Mouse (Mus musculus) liver, embryonic 16.5 days (tissue): Measurements from ENCODE around the gene Fbxl5. TPM values are rescaled to one million over a fixed set of nuclear protein-coding genes. Genes with fewer than 3 reads are reported as not detected.

Experiments
- ATAC-seq: fragments of 200-750 bp; cut with Nextera tagmentation; 2 replicates; pipeline ENCODE4 v1.8.0; 2017; ENCODE audit warnings: low read depth, mild to moderate bottlenecking, moderate number of reproducible peaks, moderate library complexity
- H3K27ac ChIP-seq: fragments of 300-500 bp; sonication (generic); 2 replicates; pipeline ENCODE4 v1.5.1; 2014; ENCODE audit warnings: mild to moderate bottlenecking, low read length
- H3K27me3 ChIP-seq: fragments of 300-500 bp; sonication (generic); 2 replicates; pipeline ENCODE4 v1.6.1; 2014; ENCODE audit warnings: low read depth, low read length, mixed read lengths; ENCODE audit not compliant: control insufficient read depth, insufficient read depth
- H3K36me3 ChIP-seq: fragments of 300-500 bp; sonication (generic); 2 replicates; pipeline ENCODE4 v1.6.1; 2014; ENCODE audit warnings: mild to moderate bottlenecking; ENCODE audit not compliant: control insufficient read depth, insufficient read depth
- H3K4me1 ChIP-seq: fragments of 300-500 bp; sonication (generic); 2 replicates; pipeline ENCODE4 v1.6.1; 2014; ENCODE audit warnings: low read depth, low read length, mixed read lengths; ENCODE audit not compliant: control insufficient read depth
- H3K4me2 ChIP-seq: fragments of 300-500 bp; sonication (generic); 2 replicates; pipeline ENCODE4 v1.6.1; 2014; ENCODE audit warnings: low read depth, low read length, mixed read lengths
- H3K4me3 ChIP-seq: fragments of 300-500 bp; sonication (generic); 2 replicates; pipeline ENCODE4 v1.5.1; 2014; ENCODE audit warnings: low read depth, mild to moderate bottlenecking, low read length
- H3K9ac ChIP-seq: fragments of 300-500 bp; sonication (generic); 2 replicates; pipeline ENCODE4 v1.6.1; 2014; ENCODE audit warnings: low read depth, low read length
- H3K9me3 ChIP-seq: fragments of 300-500 bp; sonication (generic); replicated peaks from 2 replicates; pipeline ENCODE4 v1.6.1; 2016; ENCODE audit warnings: low read length; ENCODE audit not compliant: control insufficient read depth
- WGBS: fragments of 180-500 bp; shearing (Covaris S2); extraction: QIAGEN DNeasy Blood & Tissue Kit; methylation state at CpG from one replicate; pipeline ENCODE4 v1.1.7; 2014; ENCODE audit not compliant: insufficient replicate concordance; 5-methylcytosine and 5-hydroxymethylcytosine counted together
- polyA plus RNA-seq: library from polyadenylated mRNA; unstranded; fragments of >200 nt; fragmentation: Nextera tagmentation; extraction: Ambion mirVana; gene quantifications from 2 replicates; pipeline ENCODE4 v1.2.1, GENCODE M21; 2015

The Fbxl5 gene
- 20.9 and 21.2 TPM in 2 replicates for polyA plus RNA-seq

DNA sequence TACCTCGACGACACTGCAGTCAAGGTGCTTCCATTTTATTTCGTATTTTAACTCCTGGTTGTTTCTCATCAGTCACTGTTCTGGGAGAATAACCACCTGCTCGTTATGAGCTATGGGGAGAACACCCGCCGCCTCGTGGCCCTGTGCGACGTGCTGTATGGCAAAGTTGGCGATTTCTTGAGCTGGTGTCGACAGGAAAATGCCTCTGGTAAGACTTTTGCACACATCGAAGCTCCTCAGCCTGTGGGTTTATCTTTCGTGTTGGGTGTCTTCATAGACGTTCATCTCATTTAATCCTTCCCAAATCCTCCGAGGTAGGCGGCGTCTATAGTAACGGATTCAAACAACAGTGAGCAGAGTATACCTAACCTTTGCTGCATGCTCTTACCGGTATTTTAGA is at the start of gene Fbxl5:
Gene Fbxl5 (minus strand): TSS at position 101 of the 400 bp plus-strand sequence.
- H3K4me3 ChIP-seq = no peak within 1 kb of the TSS
- no peaks in the 10 kb centered on the region; the same call in 1 of the 2 replicates for H3K4me1 ChIP-seq
- no peak for ATAC-seq
- no peak within 1 kb of the TSS for H3K9ac ChIP-seq
- H3K9me3 ChIP-seq = no peaks in the 10 kb centered on the region
- no peak within 1 kb of the TSS for H3K27ac ChIP-seq
- H3K4me2 ChIP-seq = no peak within 1 kb of the TSS
- H3K36me3 ChIP-seq = no peaks in the 10 kb centered on the region
- WGBS = 78% methylated on average over 19 of the region's 19 CpGs
- H3K27me3 ChIP-seq = no peaks in the 10 kb centered on the region

DNA sequence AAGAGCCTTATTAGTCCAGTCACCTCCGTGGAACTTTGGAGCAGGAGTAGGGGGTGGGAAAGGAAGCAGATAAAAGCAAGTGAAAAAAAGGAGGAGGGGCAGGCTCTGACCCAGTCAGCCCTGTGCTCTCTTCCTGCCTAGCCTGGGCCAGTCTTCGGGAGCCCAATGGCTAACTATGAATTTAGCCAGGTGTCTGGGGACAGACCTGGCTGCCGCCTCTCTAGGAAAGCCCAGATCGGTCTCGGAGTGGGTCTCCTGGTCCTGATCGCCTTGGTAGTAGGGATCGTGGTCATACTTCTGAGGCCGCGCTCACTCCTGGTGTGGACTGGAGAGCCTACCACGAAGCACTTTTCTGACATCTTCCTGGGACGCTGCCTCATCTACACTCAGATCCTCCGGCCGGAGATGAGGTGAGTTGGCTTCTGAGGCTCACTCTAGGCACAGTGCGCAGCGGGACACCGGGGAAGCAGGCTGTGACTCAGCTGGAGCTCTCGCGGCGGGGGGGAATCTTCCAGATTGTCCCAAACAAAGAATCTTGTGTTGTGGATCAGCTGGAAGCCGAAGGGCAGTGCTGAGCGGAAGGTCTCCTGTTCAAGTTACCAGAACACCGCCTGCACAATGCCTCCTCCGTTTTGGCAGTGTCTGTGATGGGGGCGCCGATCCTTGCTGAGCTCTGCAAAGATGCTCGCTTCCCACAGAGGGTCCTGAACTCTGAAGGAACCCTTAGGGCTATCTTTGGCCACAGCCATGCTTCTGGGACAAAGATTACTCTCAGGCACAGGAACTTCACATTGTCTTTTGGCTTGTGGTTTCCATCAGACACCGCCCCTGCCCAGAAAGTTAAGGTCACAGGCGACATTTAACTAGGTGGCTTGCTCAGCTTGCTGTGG is 47.5 kb upstream of the Fbxl5 start:
- peak; percentile 65 for ATAC-seq
- 2% methylated on average over 28 of the region's 28 CpGs for WGBS
- H3K4me3 ChIP-seq = peak overlapping the region; percentile 43
- H3K27ac ChIP-seq = peak overlapping the region; percentile 52; the same call in 1 of the 2 replicates
- H3K36me3 ChIP-seq = no peaks in the 10 kb centered on the region
- no peaks in the 10 kb centered on the region for H3K27me3 ChIP-seq
- peak overlapping the region; percentile 60 for H3K4me2 ChIP-seq
- H3K9ac ChIP-seq = peak overlapping the region; percentile 30; the same call in 1 of the 2 replicates
- no peaks in the 10 kb centered on the region; the same call in 1 of the 2 replicates for H3K4me1 ChIP-seq
- H3K9me3 ChIP-seq = no peaks in the 10 kb centered on the region

DNA sequence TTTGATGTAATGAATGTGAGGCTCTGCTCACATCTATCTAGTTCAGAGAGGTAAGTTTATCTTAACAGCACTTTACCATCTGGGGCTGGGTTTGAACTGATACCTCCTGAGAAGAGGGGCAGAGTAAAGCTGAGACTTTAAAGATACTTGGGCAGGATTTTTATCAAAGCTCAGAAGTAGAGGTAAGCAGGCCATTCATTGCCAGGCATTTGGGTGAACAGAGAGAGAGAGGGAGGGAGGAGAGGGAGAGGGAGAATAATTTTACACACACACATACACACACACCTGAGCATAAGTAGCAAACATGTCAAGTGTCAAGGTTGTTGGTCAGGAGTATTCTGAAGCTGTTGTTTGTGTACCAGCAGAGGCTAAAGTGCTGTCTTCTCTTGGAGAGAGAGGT is 46.8 kb upstream of the Fbxl5 start, which contains the start of gene Cd38:
Gene Cd38 (plus strand): TSS at position 301 of the 400 bp plus-strand sequence.
- H3K4me3 ChIP-seq = peak within 1 kb of the TSS; percentile 43
- H3K9ac ChIP-seq = peak within 1 kb of the TSS; percentile 30; the same call in 1 of the 2 replicates
- no peaks in the 10 kb centered on the region; the same call in 1 of the 2 replicates for H3K4me1 ChIP-seq
- no peaks in the 10 kb centered on the region for H3K9me3 ChIP-seq
- H3K27ac ChIP-seq = peak within 1 kb of the TSS; percentile 52; the same call in 1 of the 2 replicates
- H3K27me3 ChIP-seq = no peaks in the 10 kb centered on the region
- peak within 1 kb of the TSS; percentile 60 for H3K4me2 ChIP-seq
- no peak for ATAC-seq
- H3K36me3 ChIP-seq = no peaks in the 10 kb centered on the region

DNA sequence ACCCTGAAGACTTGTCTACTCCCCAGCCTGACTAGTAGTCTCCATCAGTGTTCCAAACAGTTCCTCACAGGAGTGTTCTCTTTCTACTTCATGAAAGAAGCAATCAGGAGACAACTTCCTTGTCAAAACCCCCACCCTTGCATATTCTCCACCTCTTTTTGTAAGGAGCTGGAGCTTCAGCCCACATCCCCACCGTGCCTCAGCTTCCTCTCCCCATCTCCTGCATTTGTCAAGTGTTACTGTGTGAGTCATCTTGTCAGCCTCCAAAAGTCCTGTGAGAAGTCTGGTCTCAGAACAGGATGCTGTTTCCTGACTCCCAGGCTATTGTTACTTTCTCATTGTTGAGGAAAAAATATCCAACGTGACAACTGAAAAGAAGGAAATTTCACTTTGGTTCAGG is 43.9 kb upstream of the Fbxl5 start:
- Histone ChIP-seq H3K27ac (no peak overlapping the region), H3K4me1 (no peaks in the 10 kb centered on the region; the same call in 1 of the 2 replicates), H3K9me3 (no peaks in the 10 kb centered on the region), H3K9ac (no peak overlapping the region), H3K36me3 (no peaks in the 10 kb centered on the region), H3K4me2 (no peak overlapping the region), H3K4me3 (no peak overlapping the region), H3K27me3 (no peaks in the 10 kb centered on the region)
- no peak for ATAC-seq
- WGBS = 39% methylated on average over 2 of the region's 2 CpGs

DNA sequence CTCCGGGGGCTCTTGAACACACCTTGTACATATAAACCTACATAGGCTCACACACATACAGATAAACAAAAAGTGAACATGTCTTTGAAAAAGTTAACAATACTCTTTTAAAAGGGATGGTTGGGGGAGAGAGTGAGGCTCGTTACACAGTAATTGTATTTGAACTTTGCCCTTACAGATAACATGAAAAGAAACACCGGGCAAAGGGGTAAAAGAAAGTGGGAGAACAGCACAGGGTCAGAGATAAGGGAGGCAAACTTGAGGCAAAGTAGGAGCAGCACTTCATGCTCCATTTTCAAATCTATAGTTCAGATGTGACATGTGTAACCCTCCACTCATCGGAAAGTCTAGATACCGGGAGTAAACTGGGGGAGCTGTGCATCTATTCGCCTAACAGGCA is 42.2 kb upstream of the Fbxl5 start:
- Histone ChIP-seq H3K4me1 (no peaks in the 10 kb centered on the region; the same call in 1 of the 2 replicates), H3K27me3 (no peaks in the 10 kb centered on the region), H3K4me3 (no peak overlapping the region), H3K9me3 (no peaks in the 10 kb centered on the region), H3K4me2 (no peak overlapping the region), H3K9ac (no peak overlapping the region), H3K27ac (no peak overlapping the region), H3K36me3 (no peaks in the 10 kb centered on the region)
- no peak for ATAC-seq
- whole genome bisulfite sequencing = 46% methylated on average over 6 of the region's 6 CpGs

DNA sequence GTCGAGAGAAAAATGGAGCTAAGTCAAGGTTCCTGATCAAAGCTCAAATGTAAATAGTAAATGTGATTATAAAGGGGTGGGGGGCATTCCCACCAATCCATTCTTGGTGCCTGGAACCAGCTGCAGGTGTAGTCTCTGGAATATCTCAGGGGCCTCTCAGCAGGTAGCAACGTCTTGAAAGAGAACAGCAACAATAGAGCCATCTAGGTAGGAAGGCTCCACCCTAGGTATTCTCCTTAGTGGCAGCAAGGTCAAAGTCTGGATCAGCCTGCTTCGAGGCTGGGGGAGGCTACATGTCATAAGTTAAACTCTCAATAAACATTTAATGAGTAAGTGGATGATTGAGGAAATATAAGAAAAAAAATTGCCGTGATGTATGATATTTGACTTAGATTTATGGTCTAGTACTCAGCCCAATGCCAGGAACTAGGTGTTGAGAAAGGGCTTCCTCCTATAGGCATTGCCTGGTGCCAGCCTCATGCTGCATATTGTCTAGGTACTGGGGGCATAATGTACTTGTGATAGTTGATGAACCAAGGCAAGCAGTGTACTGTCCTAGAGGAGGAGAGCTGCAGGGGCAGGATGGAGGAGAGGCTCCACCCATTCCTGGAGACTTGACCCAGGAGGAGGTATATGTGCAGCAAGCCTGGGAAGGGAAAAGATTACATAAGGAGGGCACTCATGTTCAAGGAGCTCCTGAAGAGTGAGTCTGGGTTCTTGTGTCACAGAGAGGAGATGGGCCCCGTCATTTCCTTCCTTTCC is 39.4 kb upstream of the Fbxl5 start:
- ATAC-seq = 0 out of 2 replicates have a peak, but pooled peaks have one; percentile 9
- Histone ChIP-seq H3K27ac (no peak overlapping the region), H3K9me3 (no peaks in the 10 kb centered on the region; the same call in 1 of the 2 replicates), H3K4me2 (no peak overlapping the region), H3K4me3 (no peak overlapping the region), H3K27me3 (no peaks in the 10 kb centered on the region), H3K9ac (no peak overlapping the region), H3K4me1 (no peaks in the 10 kb centered on the region), H3K36me3 (no peaks in the 10 kb centered on the region)
- WGBS = 49% methylated on average over 5 of the region's 5 CpGs

DNA sequence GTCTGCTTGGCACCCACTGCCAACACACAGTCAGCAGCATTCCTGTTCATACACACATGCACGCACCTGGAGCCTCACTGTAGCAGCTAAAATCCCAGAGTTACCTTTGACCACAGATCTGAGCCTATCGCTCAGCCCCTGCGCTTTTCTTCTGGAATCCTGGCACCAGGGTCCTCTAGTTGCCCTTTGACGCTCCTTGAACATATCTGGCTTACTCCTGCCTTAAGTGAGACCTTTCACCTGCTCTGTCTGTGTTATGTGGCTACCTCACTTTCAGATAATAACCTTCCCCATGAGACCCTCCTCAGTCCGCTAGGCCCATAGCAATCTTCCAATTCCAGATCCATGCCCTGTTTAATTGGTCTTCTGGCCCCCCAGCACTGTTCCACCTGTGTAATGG is 38.7 kb upstream of the Fbxl5 start:
- Histone ChIP-seq H3K4me2 (no peak overlapping the region), H3K27ac (no peak overlapping the region), H3K27me3 (no peaks in the 10 kb centered on the region), H3K9me3 (no peaks in the 10 kb centered on the region; the same call in 1 of the 2 replicates), H3K4me3 (no peak overlapping the region), H3K4me1 (no peaks in the 10 kb centered on the region), H3K36me3 (no peaks in the 10 kb centered on the region), H3K9ac (no peak overlapping the region)
- 74% methylated on average over 5 of the region's 5 CpGs for WGBS
- ATAC-seq = no peak

DNA sequence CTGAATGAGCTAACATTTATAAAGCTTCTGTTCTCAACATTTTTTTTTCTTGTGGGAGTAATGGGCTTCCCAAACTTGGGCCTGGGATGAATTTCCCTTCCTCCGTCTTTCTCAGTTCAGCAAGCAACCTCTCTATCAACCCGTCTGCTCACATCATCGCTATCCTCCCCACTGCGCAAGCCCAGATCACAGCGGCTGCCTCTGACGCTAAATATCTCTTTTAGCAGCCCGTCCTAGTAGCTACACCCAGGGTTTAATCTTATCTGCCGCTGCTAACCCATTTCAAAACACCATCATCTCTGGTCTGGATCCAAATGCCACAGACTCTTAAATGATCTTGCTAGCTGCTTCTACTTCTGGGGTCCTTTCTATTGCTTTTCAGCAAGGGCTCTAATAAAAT is 38.2 kb upstream of the Fbxl5 start:
- Histone ChIP-seq H3K4me1 (no peaks in the 10 kb centered on the region), H3K27me3 (no peaks in the 10 kb centered on the region), H3K4me3 (no peak overlapping the region), H3K27ac (no peak overlapping the region), H3K9me3 (no peaks in the 10 kb centered on the region; the same call in 1 of the 2 replicates), H3K9ac (no peak overlapping the region), H3K4me2 (no peak overlapping the region), H3K36me3 (no peaks in the 10 kb centered on the region)
- 64% methylated on average over 8 of the region's 8 CpGs for WGBS
- ATAC-seq = no peak
